Mouse (Mus musculus) embryonic facial prominence, embryonic 14.5 days (tissue): ENCODE data around the gene Fancg. TPM values are rescaled to one million over a fixed set of nuclear protein-coding genes. Genes with fewer than 3 reads are reported as not detected.
"Not testable (repeated sequence)": the region's sequence is repeated elsewhere in the genome, so short reads cannot be mapped to it uniquely, and the experiment has no call there.

Source experiments
- ATAC-seq: fragments of 200-750 bp; cut with Nextera tagmentation; 2 replicates; pipeline ENCODE4 v1.8.0; 2017; ENCODE audit warnings: low read depth, moderate number of reproducible peaks, moderate TSS enrichment
- DNase-seq: peaks from one replicate; pipeline ENCODE4 v3.0.0-alpha.2; 2015; ENCODE audit warnings: low spot score
- H3K27ac ChIP-seq: fragments of 300-500 bp; sonication (generic); replicated peaks from 2 replicates; pipeline ENCODE4 v1.5.1; 2014; ENCODE audit warnings: low read depth, mild to moderate bottlenecking, low read length, moderate library complexity
- H3K27me3 ChIP-seq: fragments of 300-500 bp; sonication (generic); replicated peaks from 2 replicates; pipeline ENCODE4 v1.6.1; 2014; ENCODE audit warnings: low read length; ENCODE audit not compliant: control insufficient read depth, insufficient read depth
- H3K36me3 ChIP-seq: fragments of 300-500 bp; sonication (generic); 2 replicates; pipeline ENCODE4 v1.6.1; 2014; ENCODE audit warnings: low read length, mixed read lengths; ENCODE audit not compliant: control insufficient read depth, insufficient read depth
- H3K4me1 ChIP-seq: fragments of 300-500 bp; sonication (generic); 2 replicates; pipeline ENCODE4 v1.6.1; 2014; ENCODE audit warnings: antibody characterized with exemption, low read length; ENCODE audit not compliant: control insufficient read depth, insufficient read depth
- H3K4me2 ChIP-seq: fragments of 300-500 bp; sonication (generic); 2 replicates; pipeline ENCODE4 v1.6.1; 2014; ENCODE audit warnings: low read depth, mild to moderate bottlenecking, low read length, moderate library complexity, mixed read lengths
- H3K4me3 ChIP-seq: fragments of 300-500 bp; sonication (generic); 2 replicates; pipeline ENCODE4 v1.5.1; 2014; ENCODE audit warnings: low read depth, mild to moderate bottlenecking, low read length
- H3K9ac ChIP-seq: fragments of 300-500 bp; sonication (generic); 2 replicates; pipeline ENCODE4 v1.6.1; 2014; ENCODE audit warnings: low read depth, mild to moderate bottlenecking, low read length, moderate library complexity, mixed read lengths
- H3K9me3 ChIP-seq: fragments of 300-500 bp; sonication (generic); 2 replicates; pipeline ENCODE4 v1.6.1; 2016; ENCODE audit warnings: low read length; ENCODE audit not compliant: control insufficient read depth
- WGBS: fragments of 180-500 bp; shearing (Covaris S2); extraction: QIAGEN DNeasy Blood & Tissue Kit; methylation state at CpG from one replicate; pipeline ENCODE4 v1.1.7; 2014; 5-methylcytosine and 5-hydroxymethylcytosine counted together
- polyA plus RNA-seq: library from polyadenylated mRNA; unstranded; fragments of >200 nt; fragmentation: Nextera tagmentation; extraction: Ambion mirVana; gene quantifications from 2 replicates; pipeline ENCODE4 v1.2.1, GENCODE M21; 2014

Fancg gene
- polyA plus RNA-seq, 1 experiment from 2014 or later: 16.6 TPM

DNA sequence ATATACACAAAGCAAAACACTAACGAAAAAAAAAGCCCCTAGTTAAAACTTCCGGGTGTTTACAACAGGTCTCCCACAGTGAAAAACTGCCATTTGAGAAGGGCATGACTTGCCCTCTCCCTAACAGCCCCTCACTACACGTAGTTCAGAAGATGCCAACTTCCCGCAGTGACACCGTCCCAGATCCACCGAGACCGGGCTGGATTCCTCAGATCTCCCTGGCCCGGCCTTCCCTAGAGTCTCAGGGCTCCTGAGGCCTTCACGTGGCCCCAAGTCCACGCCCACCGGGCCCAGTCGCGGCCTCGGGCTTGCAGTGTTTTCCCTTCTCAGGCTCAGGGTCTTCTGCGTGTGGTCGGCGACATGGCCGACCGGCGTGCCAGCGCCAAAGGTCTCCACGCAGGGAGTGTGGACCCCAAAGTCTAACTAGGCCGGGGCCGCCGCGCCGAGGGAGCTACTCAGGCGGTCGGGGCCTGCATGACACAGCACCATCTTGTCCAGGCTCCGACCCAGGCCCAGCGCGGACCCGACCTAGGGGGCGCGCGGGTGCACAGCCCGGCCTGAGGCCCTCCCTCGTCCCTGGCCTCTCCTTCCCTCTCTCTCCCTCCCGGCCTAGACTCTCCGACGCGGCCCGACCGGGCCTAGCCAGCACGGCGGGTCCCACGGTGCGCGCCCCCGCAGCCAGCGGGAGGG is 10.7 kb downstream of the Fancg start:
- peak; percentile 78 for ATAC-seq

DNA sequence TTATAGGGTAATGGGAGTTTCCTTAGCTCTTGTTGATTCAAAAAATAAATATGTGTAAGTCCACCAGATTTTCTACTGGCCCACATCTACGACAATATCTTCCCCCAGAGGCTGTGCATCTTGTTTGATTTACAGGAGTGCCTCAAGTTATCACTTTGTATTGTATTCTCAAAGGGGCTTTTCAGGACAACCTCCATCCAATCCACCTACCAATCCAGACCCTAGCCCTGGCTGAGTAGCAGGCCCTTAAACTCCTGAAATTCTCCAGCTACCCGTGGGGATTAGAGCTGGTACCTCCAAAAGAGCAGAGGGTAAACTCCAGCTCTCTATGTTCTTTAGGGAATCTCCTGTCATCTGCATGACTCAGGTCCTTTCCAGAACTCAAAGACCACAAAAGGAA is 12.3 kb downstream of the Fancg start:
- peaks cover 40% of the 10 kb centered on the region for H3K36me3 ChIP-seq
- H3K9ac ChIP-seq: peak overlapping the region; percentile 96; the same call in 1 of the 2 replicates
- DNase-seq (no peak), ATAC-seq (no peak)
- no peaks in the 10 kb centered on the region for H3K9me3 ChIP-seq
- H3K4me1 ChIP-seq: peaks cover 19% of the 10 kb centered on the region
- H3K4me2 ChIP-seq: peak overlapping the region; percentile 94
- 57% methylated on average over 2 of the region's 2 CpGs for WGBS
- peak overlapping the region; percentile 94 for H3K4me3 ChIP-seq
- no peak overlapping the region for H3K27ac ChIP-seq
- H3K27me3 ChIP-seq: no peaks in the 10 kb centered on the region

More for the DNA sequence above, 10.7 kb downstream of the Fancg start:
- no peaks in the 10 kb centered on the region for H3K9me3 ChIP-seq
- H3K4me3 ChIP-seq: peak overlapping the region; percentile 94
- DNase-seq: peak; percentile 86
- no peaks in the 10 kb centered on the region for H3K27me3 ChIP-seq
- peak overlapping the region; percentile 96 for H3K9ac ChIP-seq
- under 1% methylated on average over 30 of the region's 51 CpGs for WGBS
- peaks cover 26% of the 10 kb centered on the region for H3K36me3 ChIP-seq
- H3K27ac ChIP-seq: peak overlapping the region; percentile 99
- H3K4me1 ChIP-seq: peaks cover 19% of the 10 kb centered on the region
- peak overlapping the region; percentile 94 for H3K4me2 ChIP-seq

GRCm38 (mm10) chr4:42988296-42988695 is 22.0 kb downstream of the Fancg start:
- WGBS: 94% methylated on average over 1 of the region's 1 CpGs
- Histone ChIP-seq H3K4me1 (no peaks in the 10 kb centered on the region), H3K4me3 (no peak overlapping the region), H3K36me3 (peaks cover 97% of the 10 kb centered on the region), H3K27ac (no peak overlapping the region), H3K4me2 (no peak overlapping the region), H3K27me3 (no peaks in the 10 kb centered on the region), H3K9ac (no peak overlapping the region), H3K9me3 (no peaks in the 10 kb centered on the region)
- DNase-seq: no peak
- no peak for ATAC-seq

DNA sequence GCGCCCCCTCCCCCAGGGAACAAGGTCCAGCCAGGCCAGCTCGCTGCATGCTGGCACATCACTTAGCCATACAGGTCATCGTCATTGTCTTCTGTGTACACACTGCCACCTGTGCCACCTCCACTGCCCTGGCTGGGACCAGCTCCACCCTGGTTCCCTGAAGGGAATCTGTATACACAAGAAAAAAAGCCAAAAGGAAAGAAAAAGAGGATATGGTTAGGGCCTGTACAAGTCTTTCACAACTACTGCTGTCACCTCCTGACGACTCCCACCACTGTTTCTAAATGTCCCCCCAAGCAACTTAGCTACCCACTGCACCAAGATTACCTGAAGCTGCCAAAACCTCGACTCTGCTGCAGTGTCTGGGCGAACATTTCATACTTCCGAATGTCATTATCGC is 29.8 kb downstream of the Fancg start:
- H3K4me2 ChIP-seq, H3K4me1 ChIP-seq, H3K27me3 ChIP-seq, H3K27ac ChIP-seq, DNase-seq, ATAC-seq, H3K9me3 ChIP-seq, H3K4me3 ChIP-seq, H3K9ac ChIP-seq: not testable (repeated sequence)
- H3K36me3 ChIP-seq: peaks cover 78% of the 10 kb centered on the region
- WGBS: 88% methylated on average over 6 of the region's 8 CpGs

GRCm38 (mm10) chr4:42978062-42978461 is 32.2 kb downstream of the Fancg start:
- Histone ChIP-seq H3K4me3 (no peak overlapping the region), H3K27ac (no peak overlapping the region), H3K4me2 (no peak overlapping the region), H3K9ac (no peak overlapping the region), H3K27me3 (no peaks in the 10 kb centered on the region), H3K4me1 (no peaks in the 10 kb centered on the region), H3K9me3 (no peaks in the 10 kb centered on the region), H3K36me3 (peaks cover 55% of the 10 kb centered on the region)
- ATAC-seq (no peak), DNase-seq (no peak)
- WGBS: 91% methylated on average over 4 of the region's 4 CpGs

DNA sequence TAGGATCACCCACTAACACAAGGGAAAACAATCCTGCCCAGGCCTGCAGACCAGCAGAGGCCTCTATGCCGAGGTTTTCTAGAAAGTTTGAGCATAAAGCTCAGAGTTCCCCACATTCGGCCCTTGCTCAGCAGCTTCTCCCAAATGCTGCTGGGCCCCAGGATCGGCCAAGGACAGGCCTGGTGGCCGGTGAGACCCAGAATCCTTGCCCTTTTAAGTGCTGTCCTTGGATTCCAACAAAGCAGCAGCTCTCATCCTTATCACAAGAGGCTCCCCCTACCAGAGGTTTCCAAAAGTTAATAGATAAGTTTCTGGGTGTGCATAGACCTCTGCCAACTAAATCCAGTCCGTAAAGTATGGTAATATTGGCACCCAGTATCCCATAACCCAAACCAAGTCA is 36.4 kb downstream of the Fancg start:
- DNase-seq (no peak), ATAC-seq (no peak)
- no peaks in the 10 kb centered on the region for H3K4me1 ChIP-seq
- H3K36me3 ChIP-seq: peaks cover 20% of the 10 kb centered on the region
- WGBS: 79% methylated on average over 5 of the region's 5 CpGs
- no peak overlapping the region for H3K9ac ChIP-seq
- H3K4me3 ChIP-seq: no peak overlapping the region
- no peaks in the 10 kb centered on the region for H3K9me3 ChIP-seq
- H3K4me2 ChIP-seq: no peak overlapping the region
- no peaks in the 10 kb centered on the region for H3K27me3 ChIP-seq
- H3K27ac ChIP-seq: no peak overlapping the region

GRCm38 (mm10) chr4:42972952-42973351 is 37.4 kb downstream of the Fancg start:
- 78% methylated on average over 4 of the region's 4 CpGs for WGBS
- Histone ChIP-seq H3K9ac (no peak overlapping the region), H3K27ac (no peak overlapping the region), H3K9me3 (no peaks in the 10 kb centered on the region), H3K27me3 (no peaks in the 10 kb centered on the region), H3K4me3 (no peak overlapping the region), H3K4me1 (no peaks in the 10 kb centered on the region), H3K36me3 (peaks cover 11% of the 10 kb centered on the region), H3K4me2 (no peak overlapping the region)
- DNase-seq (no peak), ATAC-seq (no peak)

GRCm38 (mm10) chr4:42969304-42969703 is 41.0 kb downstream of the Fancg start, which contains the start of gene 1700022I11Rik:
1700022I11Rik (plus strand) TSS chr4:42969604.
- ATAC-seq (no peak), DNase-seq (no peak)
- H3K4me3 ChIP-seq: no peak within 1 kb of the TSS
- no peaks in the 10 kb centered on the region for H3K27me3 ChIP-seq
- no peaks in the 10 kb centered on the region for H3K9me3 ChIP-seq
- no peak within 1 kb of the TSS for H3K9ac ChIP-seq
- 91% methylated on average over 4 of the region's 4 CpGs for WGBS
- H3K4me2 ChIP-seq: no peak within 1 kb of the TSS
- H3K36me3 ChIP-seq: no peaks in the 10 kb centered on the region
- H3K4me1 ChIP-seq: no peaks in the 10 kb centered on the region
- H3K27ac ChIP-seq: no peak within 1 kb of the TSS
